Mouse (Mus musculus) CH12.LX (cell line): ENCODE measurements around the gene Tbl1xr1. TPM values are rescaled to one million over a fixed set of nuclear protein-coding genes. Genes with fewer than 3 reads are reported as not detected.

Experiments used
- DNase-seq: peaks from one replicate; pipeline ENCODE4 v3.0.0-alpha.2; 2013; ENCODE audit errors: extremely low read depth
- H3K27ac ChIP-seq: 2 replicates; pipeline ENCODE4 v1.5.1; 2012; ENCODE audit warnings: low read depth, mild to moderate bottlenecking, control low read depth, moderate library complexity; ENCODE audit not compliant: insufficient read depth
- H3K27me3 ChIP-seq: replicated peaks from 2 replicates; pipeline ENCODE3; 2012; ENCODE audit warnings: inconsistent platforms
- H3K36me3 ChIP-seq, 2 experiments: replicated peaks in 1 of 2; 2 replicates each; pipeline versions ENCODE3 to v1.6.1; 2012; ENCODE audit warnings: inconsistent platforms in 1 of 2, low read length in 1 of 2, mild to moderate bottlenecking in 1 of 2, mixed read lengths in 1 of 2, moderate library complexity in 1 of 2; ENCODE audit not compliant: control insufficient read depth in 1 of 2, insufficient read depth in 1 of 2
- H3K4me1 ChIP-seq, 2 experiments: 2 replicates each; pipeline ENCODE4 v1.6.1; 2012; ENCODE audit warnings: inconsistent platforms in 1 of 2, moderate library complexity in 1 of 2; ENCODE audit not compliant: insufficient read depth in 2 of 2, control insufficient read depth in 1 of 2
- H3K4me2 ChIP-seq: 2 replicates; pipeline ENCODE4 v1.6.1; 2012; ENCODE audit warnings: low read depth, mild to moderate bottlenecking, control low read depth; ENCODE audit not compliant: poor library complexity, insufficient read depth, severe bottlenecking
- H3K4me3 ChIP-seq, 3 experiments: fragments of 150-350 bp in 1 of 3; sonication (generic) in 1 of 3; replicated peaks in 1 of 3; 2 replicates each; pipeline versions ENCODE3 to v1.5.1; 2011 to 2012; ENCODE audit warnings: low read depth in 2 of 3, low read length in 2 of 3, mild to moderate bottlenecking in 2 of 3, moderate library complexity in 2 of 3, control low read depth in 1 of 3, improper control_type of control experiment in 1 of 3, inconsistent platforms in 1 of 3, mixed read lengths in 1 of 3; ENCODE audit not compliant: poor library complexity in 1 of 3
- H3K79me2 ChIP-seq: replicated peaks from 2 replicates; pipeline ENCODE4 v1.6.1; 2012; ENCODE audit warnings: mild to moderate bottlenecking, moderate library complexity; ENCODE audit not compliant: control insufficient read depth, poor library complexity, insufficient read depth, severe bottlenecking; ENCODE audit errors: extremely low read depth
- H3K9ac ChIP-seq: 2 replicates; pipeline ENCODE4 v1.6.1; 2012; ENCODE audit warnings: low read depth, mild to moderate bottlenecking, control low read depth, moderate library complexity; ENCODE audit not compliant: insufficient read depth
- H3K9me3 ChIP-seq: replicated peaks from 2 replicates; pipeline ENCODE3; 2012; ENCODE audit warnings: low read length, inconsistent platforms, mixed read lengths
- BHLHE40 ChIP-seq: IDR thresholded peaks from 2 replicates; pipeline ENCODE4 v1.6.1; 2011; ENCODE audit warnings: mild to moderate bottlenecking, low read depth, low read length, improper control_type of control experiment
- CHD2 ChIP-seq: IDR thresholded peaks from 2 replicates; pipeline ENCODE4 v1.6.1; 2011; ENCODE audit warnings: low read length, improper control_type of control experiment
- ELF1 ChIP-seq: IDR thresholded peaks from 2 replicates; pipeline ENCODE4 v1.6.1; 2014; ENCODE audit warnings: low read depth, mild to moderate bottlenecking, inconsistent platforms, low read length, improper control_type of control experiment
- EP300 ChIP-seq: IDR thresholded peaks from 2 replicates; pipeline ENCODE4 v1.6.1; 2011; ENCODE audit warnings: low read length, improper control_type of control experiment
- GABPA ChIP-seq: IDR thresholded peaks from 2 replicates; pipeline ENCODE4 v1.6.1; 2012; ENCODE audit warnings: low read depth, low read length, improper control_type of control experiment, inconsistent platforms; ENCODE audit not compliant: insufficient replicate concordance
- JUND ChIP-seq: conservative IDR thresholded peaks from 2 replicates; pipeline ENCODE4 v1.6.1; 2011; ENCODE audit warnings: low read depth, low read length, improper control_type of control experiment
- KAT2A ChIP-seq: IDR thresholded peaks from 2 replicates; pipeline ENCODE4 v1.6.1; 2012; ENCODE audit warnings: low read length, improper control_type of control experiment, inconsistent platforms; ENCODE audit not compliant: insufficient replicate concordance
- MAFK ChIP-seq: IDR thresholded peaks from 2 replicates; pipeline ENCODE4 v1.6.1; 2011; ENCODE audit warnings: low read length, improper control_type of control experiment; ENCODE audit not compliant: insufficient replicate concordance
- MAX ChIP-seq: IDR thresholded peaks from 2 replicates; pipeline ENCODE4 v1.6.1; 2011; ENCODE audit warnings: low read length, improper control_type of control experiment
- MAZ ChIP-seq: IDR thresholded peaks from 2 replicates; pipeline ENCODE4 v1.6.1; 2012; ENCODE audit warnings: low read depth, mild to moderate bottlenecking, inconsistent platforms, low read length, improper control_type of control experiment, moderate library complexity
- MEF2A ChIP-seq: IDR thresholded peaks from 2 replicates; pipeline ENCODE4 v1.6.1; 2014; ENCODE audit warnings: low read depth, mild to moderate bottlenecking, inconsistent platforms, low read length, improper control_type of control experiment, borderline replicate concordance
- MXI1 ChIP-seq: IDR thresholded peaks from 2 replicates; pipeline ENCODE4 v1.6.1; 2011; ENCODE audit warnings: mild to moderate bottlenecking, low read depth, low read length, improper control_type of control experiment
- NRF1 ChIP-seq: IDR thresholded peaks from 2 replicates; pipeline ENCODE4 v1.6.1; 2014; ENCODE audit warnings: low read depth, mild to moderate bottlenecking, inconsistent platforms, low read length, improper control_type of control experiment, moderate library complexity
- PAX5 ChIP-seq: IDR thresholded peaks from 2 replicates; pipeline ENCODE4 v1.6.1; 2012; ENCODE audit warnings: low read length, inconsistent platforms, mixed read lengths
- POLR2AphosphoS2 ChIP-seq: IDR thresholded peaks from 2 replicates; pipeline ENCODE4 v1.6.1; 2011; ENCODE audit warnings: low read depth, low read length, improper control_type of control experiment
- RAD21 ChIP-seq: IDR thresholded peaks from 2 replicates; pipeline ENCODE4 v1.6.1; 2011; ENCODE audit warnings: low read depth, mild to moderate bottlenecking, low read length, improper control_type of control experiment, moderate library complexity
- RCOR1 ChIP-seq: conservative IDR thresholded peaks from 2 replicates; pipeline ENCODE4 v1.6.1; 2012; ENCODE audit warnings: low read depth, mild to moderate bottlenecking, inconsistent platforms, low read length, improper control_type of control experiment
- TCF12 ChIP-seq: IDR thresholded peaks from 2 replicates; pipeline ENCODE4 v1.6.1; 2014; ENCODE audit warnings: low read depth, mild to moderate bottlenecking, inconsistent platforms, low read length, improper control_type of control experiment
- UBTF ChIP-seq: IDR thresholded peaks from 2 replicates; pipeline ENCODE4 v1.6.1; 2012; ENCODE audit warnings: low read depth, mild to moderate bottlenecking, inconsistent platforms, low read length, improper control_type of control experiment, moderate library complexity
- USF1 ChIP-seq: IDR thresholded peaks from 2 replicates; pipeline ENCODE4 v1.6.1; 2014; ENCODE audit warnings: low read depth, mild to moderate bottlenecking, inconsistent platforms, low read length, improper control_type of control experiment
- USF2 ChIP-seq: conservative IDR thresholded peaks from 2 replicates; pipeline ENCODE4 v1.6.1; 2011; ENCODE audit warnings: low read depth, low read length, improper control_type of control experiment
- ZNF384 ChIP-seq: IDR thresholded peaks from 2 replicates; pipeline ENCODE4 v1.6.1; 2012; ENCODE audit warnings: low read depth, low read length, improper control_type of control experiment, inconsistent platforms
- dilution Hi-C: fragments of 300-500 bp; cut with MboI; formaldehyde crosslinking; loops from 2 replicates; pipeline ENCODE4 v1.14.3; 2020; ENCODE audit warnings: low sequenced_read_pairs; ENCODE audit not compliant: extremely low pct_unique_long_range_greater_than_20kb, extremely low pct_ligation_motif_present
- in situ Hi-C: fragments of 300-500 bp; cut with MboI; formaldehyde crosslinking; loops from 3 replicates; pipeline ENCODE4 v1.14.3; 2019; ENCODE audit warnings: low sequenced_read_pairs, low pct_ligation_motif_present, low pct_unique_long_range_greater_than_20kb, mixed read lengths
- polyA plus RNA-seq: library from polyadenylated mRNA; unstranded; fragments of >175 nt; gene quantifications from 2 replicates; pipeline ENCODE4 v1.2.1, GENCODE M21; 2012; ENCODE audit warnings: low read depth; ENCODE audit not compliant: insufficient read length
- total RNA-seq, 2 experiments: library from RNA; depleted of rRNA; stranded (reverse); fragments of 300-350 nt in 1 of 2; fragments of >200 nt in 1 of 2; gene quantifications; 2 replicates each; pipeline ENCODE4 v1.2.3; 2012 to 2014

Tbl1xr1 gene
- total and polyA plus RNA-seq, 3 experiments, result 33.7 to 39.9 (median 38.3) TPM

DNA sequence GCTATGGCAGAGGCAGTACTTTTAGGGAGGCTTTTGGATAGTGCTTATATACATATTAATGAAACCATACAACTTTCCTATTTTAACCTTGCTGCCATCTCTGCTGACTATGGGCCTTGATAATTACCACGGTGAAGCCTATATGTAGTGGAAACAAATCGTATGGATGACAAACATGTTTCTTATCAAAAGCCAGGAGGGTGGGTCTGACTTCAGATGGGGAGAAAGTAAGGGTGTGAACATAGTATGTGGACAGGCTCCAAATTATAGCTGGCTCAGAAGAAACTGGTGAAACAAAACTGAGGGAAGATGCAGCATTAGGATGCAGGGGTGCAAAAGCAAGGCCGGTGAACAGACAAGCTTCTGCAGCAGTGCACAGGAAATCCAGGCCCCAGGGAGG lies 151.6 kb downstream of the Tbl1xr1 start:
- no peaks in the 10 kb centered on the region for H3K27me3 ChIP-seq
- no peak overlapping the region for H3K4me2 ChIP-seq
- no peaks in the 10 kb centered on the region for H3K4me1 ChIP-seq
- in situ Hi-C loops (no loop called here), dilution Hi-C loops (no loop called here)
- H3K4me3 ChIP-seq, result no peak overlapping the region
- DNase-seq, result no peak
- H3K9me3 ChIP-seq, result no peaks in the 10 kb centered on the region
- TF ChIP-seq ZNF384 (no peak), MXI1 (no peak), MAX (no peak), RCOR1 (no peak)
- no peaks in the 10 kb centered on the region for H3K79me2 ChIP-seq
- H3K9ac ChIP-seq, result no peak overlapping the region
- H3K27ac ChIP-seq, result no peak overlapping the region
- no peaks in the 10 kb centered on the region for H3K36me3 ChIP-seq

DNA sequence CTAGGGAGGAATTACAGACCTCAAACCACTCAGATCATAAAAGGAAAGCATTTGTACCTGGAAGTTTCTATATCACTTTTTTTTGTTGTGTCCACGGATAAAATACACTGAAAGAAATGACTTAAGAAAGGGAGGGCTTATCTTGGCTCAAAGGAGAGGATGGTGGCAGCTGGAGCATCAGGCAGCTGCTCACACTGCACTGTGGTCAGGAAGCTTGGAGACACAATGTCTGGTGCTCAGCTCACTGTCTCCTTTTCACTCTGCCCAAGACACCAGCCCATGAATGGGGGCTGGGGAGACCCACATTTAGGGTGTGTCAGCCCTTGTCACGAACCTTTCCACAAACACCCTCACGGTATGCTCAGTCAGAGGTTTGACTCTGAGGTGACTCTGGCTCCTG lies 154.2 kb downstream of the Tbl1xr1 start:
- no peak overlapping the region for H3K4me2 ChIP-seq
- no peak overlapping the region for H3K27ac ChIP-seq
- dilution Hi-C loops, result no loop called here
- in situ Hi-C loops, result no loop called here
- H3K79me2 ChIP-seq, result no peaks in the 10 kb centered on the region
- TF ChIP-seq KAT2A (no peak), EP300 (no peak), RAD21 (no peak), NRF1 (no peak), MAZ (no peak), TCF12 (no peak), MEF2A (no peak), ELF1 (no peak)
- no peak overlapping the region for H3K9ac ChIP-seq
- H3K9me3 ChIP-seq, result no peaks in the 10 kb centered on the region
- H3K4me3 ChIP-seq, result no peak overlapping the region
- H3K36me3 ChIP-seq, result no peaks in the 10 kb centered on the region
- no peak for DNase-seq
- H3K27me3 ChIP-seq, result no peaks in the 10 kb centered on the region
- H3K4me1 ChIP-seq, result no peaks in the 10 kb centered on the region

DNA sequence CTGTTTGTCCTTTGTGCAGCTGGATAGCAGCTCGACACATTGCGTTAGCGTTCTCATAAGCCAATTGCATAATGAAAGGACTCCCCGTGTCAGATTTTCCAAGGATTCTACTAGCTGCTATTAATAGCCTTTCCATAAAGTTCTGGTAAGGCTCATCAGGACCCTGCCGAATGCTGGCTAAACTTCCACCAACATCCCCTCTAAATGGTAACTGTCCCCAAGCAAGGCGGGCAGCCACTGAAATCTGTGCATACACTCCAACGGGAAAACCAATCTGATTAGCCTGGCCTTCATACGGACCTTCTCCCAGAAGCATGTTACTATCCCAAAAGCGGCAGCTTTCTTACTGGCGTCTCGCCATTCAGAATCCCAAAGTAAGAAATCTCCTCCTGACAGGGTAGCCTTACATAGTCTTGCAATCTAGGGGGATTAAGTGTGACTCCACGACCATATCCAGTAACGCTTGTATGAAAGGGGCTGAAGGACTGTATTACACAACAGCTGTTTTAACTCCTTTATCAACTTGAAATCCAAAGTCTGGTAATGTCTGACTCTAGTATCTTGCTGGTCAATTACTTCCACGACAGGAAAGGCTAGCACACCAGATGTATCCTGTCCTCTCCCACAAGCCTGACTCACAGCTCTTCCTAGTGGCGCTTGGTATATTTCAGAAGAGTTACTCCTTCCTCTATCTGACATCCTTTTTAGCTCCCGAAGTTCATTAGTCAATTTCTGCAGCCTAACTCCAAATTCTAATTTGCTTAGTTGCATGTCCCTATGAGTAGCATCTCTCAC lies 161.9 kb downstream of the Tbl1xr1 start:
- no peaks in the 10 kb centered on the region for H3K36me3 ChIP-seq
- no peaks in the 10 kb centered on the region for H3K27me3 ChIP-seq
- no peak overlapping the region for H3K4me3 ChIP-seq
- TF ChIP-seq USF2 (no peak), USF1 (no peak), RAD21 (no peak), MEF2A (no peak), TCF12 (no peak), BHLHE40 (no peak), POLR2AphosphoS2 (no peak), CHD2 (no peak), ELF1 (no peak), JUND (no peak), GABPA (no peak), PAX5 (no peak), UBTF (no peak), EP300 (no peak), MAFK (no peak)
- no peaks in the 10 kb centered on the region for H3K79me2 ChIP-seq
- no peak for DNase-seq
- H3K4me2 ChIP-seq, result no peak overlapping the region
- H3K9me3 ChIP-seq, result no peaks in the 10 kb centered on the region
- no peak overlapping the region for H3K9ac ChIP-seq
- H3K4me1 ChIP-seq, result no peaks in the 10 kb centered on the region
- in situ Hi-C loops (no loop called here), dilution Hi-C loops (no loop called here)
- no peak overlapping the region for H3K27ac ChIP-seq
